Mouse (Mus musculus): ENCODE data around the gene Nsrp1. TPM values are rescaled to one million over a fixed set of nuclear protein-coding genes. Genes with fewer than 3 reads are reported as not detected.
"Not testable (repeated sequence)": the region's sequence is repeated elsewhere in the genome, so short reads cannot be mapped to it uniquely, and the experiment has no call there.

Gene Nsrp1
- 1.3 and 1.7 TPM in 2 replicates for polyA plus RNA-seq (2012; rRNA removed)

DNA sequence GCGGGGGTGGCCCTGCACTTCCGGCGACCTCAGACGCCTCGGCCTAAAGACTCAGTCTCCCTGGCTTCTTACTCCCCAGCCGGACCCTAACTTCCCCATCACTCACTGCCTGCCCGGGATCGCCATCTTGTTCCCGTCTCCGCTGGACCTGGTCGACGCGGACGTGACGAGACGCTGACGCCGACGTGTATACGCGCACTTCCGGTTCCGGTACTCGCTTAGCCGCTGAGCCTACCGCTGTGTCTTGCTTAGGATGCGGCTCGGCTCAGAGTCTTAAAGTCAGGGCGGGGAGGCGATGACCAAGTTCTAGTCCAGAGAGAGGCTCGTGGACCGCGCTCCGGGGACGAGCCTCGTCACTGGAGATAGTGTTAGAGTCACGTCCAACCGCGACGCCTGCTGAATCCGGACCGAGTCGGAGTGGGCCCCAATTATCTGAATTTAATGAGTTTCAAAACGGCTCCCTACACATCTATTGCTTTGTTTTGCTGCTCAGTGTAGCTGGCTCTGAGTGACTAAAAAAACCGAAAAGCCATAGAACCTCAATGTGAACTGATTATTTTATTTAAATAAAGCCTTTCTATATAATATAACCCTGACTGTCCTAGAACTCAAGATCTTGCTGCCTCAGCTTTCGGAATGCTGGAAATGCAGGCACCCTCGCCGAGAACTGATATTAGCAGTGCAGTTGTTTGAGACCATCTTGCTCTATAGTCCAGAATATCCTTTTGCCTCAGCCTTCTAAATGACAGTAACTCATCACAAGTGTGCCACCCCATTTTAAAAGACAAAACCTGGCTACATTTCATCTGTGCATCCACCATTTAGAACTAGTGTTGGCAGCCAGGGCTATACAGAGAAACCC, at the start of gene Nsrp1:
Gene Nsrp1, minus strand, starts transcription at position 163 of the 862 bp plus-strand sequence.
- peak; percentile 88 for DNase-seq
- Histone ChIP-seq H3K27ac (ENCODE audit: control insufficient read depth, insufficient read depth, low read length) (peak within 1 kb of the TSS; percentile 43; the same call in 1 of the 2 replicates), H3K27me3 (ENCODE audit: control insufficient read depth, insufficient read depth, low read length) (no peaks in the 10 kb centered on the region), H3K4me3 (ENCODE audit: control insufficient read depth, insufficient read depth, low read length) (peak within 1 kb of the TSS; percentile 94), H3K4me1 (replicated peaks; ENCODE audit: control insufficient read depth, insufficient read depth, low read length) (peaks cover 4% of the 10 kb centered on the region), H3K36me3 (ENCODE audit: control insufficient read depth, insufficient read depth, low read length) (peaks cover 11% of the 10 kb centered on the region; the same call in 1 of the 2 replicates)
- TF ChIP-seq CTCF (IDR thresholded peaks at IDR 0.05; ENCODE audit: borderline replicate concordance, control insufficient read depth, extremely low read depth, insufficient read depth, low read length, poor library complexity) (no peak), POLR2A (IDR thresholded peaks at IDR 0.05; ENCODE audit: control insufficient read depth, extremely low read depth, insufficient read depth, low read length, poor library complexity) (peak; percentile 90; the same call in 1 of the 2 replicates)
- WGBS: 5% methylated on average over 48 of the region's 48 CpGs

GRCm38 (mm10) chr11:77111141-77111540, 32.9 kb upstream of the Nsrp1 start:
- Histone ChIP-seq H3K4me3 (ENCODE audit: control insufficient read depth, insufficient read depth, low read length) (no peak overlapping the region), H3K4me1 (replicated peaks; ENCODE audit: control insufficient read depth, insufficient read depth, low read length) (no peaks in the 10 kb centered on the region), H3K27ac (ENCODE audit: control insufficient read depth, insufficient read depth, low read length) (no peak overlapping the region), H3K27me3 (ENCODE audit: control insufficient read depth, insufficient read depth, low read length) (no peaks in the 10 kb centered on the region), H3K36me3 (ENCODE audit: control insufficient read depth, insufficient read depth, low read length) (no peaks in the 10 kb centered on the region)
- TF ChIP-seq POLR2A (IDR thresholded peaks at IDR 0.05; ENCODE audit: control insufficient read depth, extremely low read depth, insufficient read depth, low read length, poor library complexity) (no peak), CTCF (IDR thresholded peaks at IDR 0.05; ENCODE audit: borderline replicate concordance, control insufficient read depth, extremely low read depth, insufficient read depth, low read length, poor library complexity) (no peak)
- no peak for DNase-seq
- WGBS: 59% methylated on average over 6 of the region's 6 CpGs

DNA sequence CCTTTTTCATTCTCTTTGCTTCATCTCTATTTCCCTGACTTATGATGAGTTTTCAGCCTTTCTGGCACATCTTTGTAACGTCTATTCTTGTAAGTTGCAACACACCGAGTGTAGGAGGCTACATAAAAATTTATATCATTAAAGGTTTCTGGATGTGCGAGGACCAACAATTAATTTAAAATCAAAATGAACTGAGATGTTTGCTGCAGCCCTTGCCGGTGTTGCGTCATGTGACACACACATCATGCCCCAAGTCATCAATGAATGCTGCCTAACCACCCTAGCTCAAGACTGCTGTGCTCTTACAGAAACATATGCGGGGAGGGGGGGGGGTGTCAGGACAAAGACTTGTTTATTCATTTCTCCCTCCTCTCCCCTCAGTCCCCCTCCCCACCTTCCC, 30.2 kb upstream of the Nsrp1 start:
- H3K36me3 ChIP-seq (ENCODE audit: control insufficient read depth, insufficient read depth, low read length): no peaks in the 10 kb centered on the region
- DNase-seq: no peak
- H3K4me3 ChIP-seq (ENCODE audit: control insufficient read depth, insufficient read depth, low read length): no peak overlapping the region
- 94% methylated on average over 6 of the region's 6 CpGs for WGBS
- TF ChIP-seq CTCF (IDR thresholded peaks at IDR 0.05; ENCODE audit: borderline replicate concordance, control insufficient read depth, extremely low read depth, insufficient read depth, low read length, poor library complexity) (no peak), POLR2A (IDR thresholded peaks at IDR 0.05; ENCODE audit: control insufficient read depth, extremely low read depth, insufficient read depth, low read length, poor library complexity) (no peak)
- H3K27me3 ChIP-seq (ENCODE audit: control insufficient read depth, insufficient read depth, low read length): no peaks in the 10 kb centered on the region
- H3K27ac ChIP-seq (ENCODE audit: control insufficient read depth, insufficient read depth, low read length): no peak overlapping the region
- H3K4me1 ChIP-seq (replicated peaks; ENCODE audit: control insufficient read depth, insufficient read depth, low read length): no peaks in the 10 kb centered on the region

DNA sequence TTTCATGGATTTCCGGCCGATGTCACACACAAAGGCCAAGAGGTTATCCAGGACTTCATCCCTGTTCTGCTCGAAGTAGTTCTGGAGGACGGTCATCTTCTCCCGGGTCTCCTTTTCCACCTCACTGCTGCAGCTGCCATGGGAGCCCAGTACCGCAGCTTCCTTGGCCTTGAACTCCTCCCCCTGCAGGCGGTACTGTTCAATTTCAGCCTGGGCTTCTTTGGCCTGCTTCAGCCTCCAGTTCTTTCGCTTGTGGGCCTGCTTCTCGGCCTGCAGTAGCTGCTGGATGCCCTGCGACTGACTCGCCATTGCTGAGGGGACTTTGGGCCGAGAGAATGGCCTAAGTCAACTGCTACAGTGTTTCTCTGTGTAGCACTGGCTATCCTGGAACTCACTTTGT, 29.6 kb upstream of the Nsrp1 start:
- 91% methylated on average over 12 of the region's 12 CpGs for WGBS
- not testable (repeated sequence) for H3K4me3 ChIP-seq (ENCODE audit: control insufficient read depth, insufficient read depth, low read length); DNase-seq; H3K36me3 ChIP-seq (ENCODE audit: control insufficient read depth, insufficient read depth, low read length); H3K27me3 ChIP-seq (ENCODE audit: control insufficient read depth, insufficient read depth, low read length); H3K4me1 ChIP-seq (replicated peaks; ENCODE audit: control insufficient read depth, insufficient read depth, low read length); H3K27ac ChIP-seq (ENCODE audit: control insufficient read depth, insufficient read depth, low read length)
- TF ChIP-seq CTCF (IDR thresholded peaks at IDR 0.05; ENCODE audit: borderline replicate concordance, control insufficient read depth, extremely low read depth, insufficient read depth, low read length, poor library complexity): 0 out of 2 replicates have a peak, but pooled peaks have one; percentile 16

DNA sequence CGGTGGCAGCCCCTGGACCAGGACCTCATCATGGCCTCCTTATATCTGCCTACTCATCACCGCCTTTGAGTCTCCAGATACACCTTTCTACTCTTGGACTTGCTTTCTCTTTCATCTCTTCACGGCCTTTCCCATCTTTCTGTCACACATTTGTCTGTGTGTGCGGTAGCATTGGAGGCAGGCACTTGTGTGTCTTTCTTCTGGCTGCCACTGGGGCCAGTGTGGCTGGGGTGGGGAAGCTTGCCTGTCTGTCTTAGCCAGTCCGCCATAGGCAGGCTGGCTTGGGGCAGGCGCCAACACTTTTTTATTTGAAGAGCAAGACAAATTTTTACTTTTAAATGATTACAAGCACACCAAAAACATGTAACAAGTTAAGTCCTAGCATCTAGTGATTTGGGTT, 28.7 kb upstream of the Nsrp1 start:
- TF ChIP-seq POLR2A (IDR thresholded peaks at IDR 0.05; ENCODE audit: control insufficient read depth, extremely low read depth, insufficient read depth, low read length, poor library complexity): no peak
- TF ChIP-seq CTCF (IDR thresholded peaks at IDR 0.05; ENCODE audit: borderline replicate concordance, control insufficient read depth, extremely low read depth, insufficient read depth, low read length, poor library complexity): no peak
- H3K4me3 ChIP-seq (ENCODE audit: control insufficient read depth, insufficient read depth, low read length): no peak overlapping the region
- WGBS: 95% methylated on average over 6 of the region's 6 CpGs
- no peak overlapping the region for H3K27ac ChIP-seq (ENCODE audit: control insufficient read depth, insufficient read depth, low read length)
- H3K36me3 ChIP-seq (ENCODE audit: control insufficient read depth, insufficient read depth, low read length): no peaks in the 10 kb centered on the region
- no peak for DNase-seq
- H3K4me1 ChIP-seq (replicated peaks; ENCODE audit: control insufficient read depth, insufficient read depth, low read length): no peaks in the 10 kb centered on the region
- H3K27me3 ChIP-seq (ENCODE audit: control insufficient read depth, insufficient read depth, low read length): no peaks in the 10 kb centered on the region

DNA sequence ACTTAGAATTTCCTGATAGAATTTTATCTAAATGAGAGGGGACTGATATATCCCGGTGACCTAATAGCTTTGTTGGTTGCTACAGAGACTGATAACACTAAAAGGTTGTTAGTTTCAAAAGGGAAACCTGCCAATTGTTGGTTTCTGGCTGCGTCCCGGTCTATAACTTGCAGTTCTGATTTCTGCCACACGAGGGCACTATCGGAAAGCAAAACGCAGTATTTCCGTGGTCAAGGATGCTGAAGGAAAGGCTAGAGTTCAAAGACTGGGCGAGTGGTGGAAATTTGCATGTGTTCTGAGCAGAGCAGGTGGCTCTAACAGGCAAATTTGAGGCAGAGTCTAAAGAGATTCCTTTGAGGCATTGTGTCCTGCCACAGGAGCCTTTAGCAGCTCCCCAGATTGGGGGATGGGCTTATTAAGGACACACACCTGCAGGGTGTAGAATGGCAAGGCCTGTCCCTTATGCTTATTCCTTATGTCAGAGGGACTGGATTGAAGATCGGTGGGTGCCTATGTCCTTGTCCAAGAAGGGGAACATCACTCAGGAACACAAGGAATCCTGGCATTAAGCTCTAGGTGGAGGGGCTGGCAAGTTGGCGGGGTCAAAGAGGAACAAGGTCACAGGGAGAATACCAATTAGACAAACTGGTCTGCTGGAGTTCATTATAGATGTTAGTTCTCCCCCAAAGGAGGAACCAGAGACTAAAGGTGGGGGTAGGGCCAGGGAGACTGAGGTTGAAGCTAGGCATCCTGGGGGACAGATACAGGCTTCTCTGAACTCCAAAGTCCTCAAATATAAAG, 22.1 kb upstream of the Nsrp1 start:
- Histone ChIP-seq H3K36me3 (ENCODE audit: control insufficient read depth, insufficient read depth, low read length) (no peaks in the 10 kb centered on the region), H3K27ac (ENCODE audit: control insufficient read depth, insufficient read depth, low read length) (no peak overlapping the region), H3K27me3 (ENCODE audit: control insufficient read depth, insufficient read depth, low read length) (no peaks in the 10 kb centered on the region), H3K4me1 (replicated peaks; ENCODE audit: control insufficient read depth, insufficient read depth, low read length) (no peaks in the 10 kb centered on the region), H3K4me3 (ENCODE audit: control insufficient read depth, insufficient read depth, low read length) (no peak overlapping the region)
- peak; percentile 75 for DNase-seq
- 16% methylated on average over 10 of the region's 10 CpGs for WGBS
- TF ChIP-seq POLR2A (IDR thresholded peaks at IDR 0.05; ENCODE audit: control insufficient read depth, extremely low read depth, insufficient read depth, low read length, poor library complexity): no peak
- no peak for TF ChIP-seq CTCF (IDR thresholded peaks at IDR 0.05; ENCODE audit: borderline replicate concordance, control insufficient read depth, extremely low read depth, insufficient read depth, low read length, poor library complexity)

Data from thymus, adult 2 months (tissue).